Mouse (Mus musculus) CD4-positive helper T cell, adult 2 months (primary cell): ENCODE measurements at regions not wholly inside any gene's neighbourhood (a gene's known extent, or its start where the extent isn't known, plus 50 kb on each side); places are given as distances from the start of the nearest gene placed in this dataset.

Source experiments
- DNase-seq: peaks from one replicate; pipeline ENCODE4 v3.0.0-alpha.2; 2012; ENCODE audit warnings: low read depth, missing footprints, low spot score

DNA sequence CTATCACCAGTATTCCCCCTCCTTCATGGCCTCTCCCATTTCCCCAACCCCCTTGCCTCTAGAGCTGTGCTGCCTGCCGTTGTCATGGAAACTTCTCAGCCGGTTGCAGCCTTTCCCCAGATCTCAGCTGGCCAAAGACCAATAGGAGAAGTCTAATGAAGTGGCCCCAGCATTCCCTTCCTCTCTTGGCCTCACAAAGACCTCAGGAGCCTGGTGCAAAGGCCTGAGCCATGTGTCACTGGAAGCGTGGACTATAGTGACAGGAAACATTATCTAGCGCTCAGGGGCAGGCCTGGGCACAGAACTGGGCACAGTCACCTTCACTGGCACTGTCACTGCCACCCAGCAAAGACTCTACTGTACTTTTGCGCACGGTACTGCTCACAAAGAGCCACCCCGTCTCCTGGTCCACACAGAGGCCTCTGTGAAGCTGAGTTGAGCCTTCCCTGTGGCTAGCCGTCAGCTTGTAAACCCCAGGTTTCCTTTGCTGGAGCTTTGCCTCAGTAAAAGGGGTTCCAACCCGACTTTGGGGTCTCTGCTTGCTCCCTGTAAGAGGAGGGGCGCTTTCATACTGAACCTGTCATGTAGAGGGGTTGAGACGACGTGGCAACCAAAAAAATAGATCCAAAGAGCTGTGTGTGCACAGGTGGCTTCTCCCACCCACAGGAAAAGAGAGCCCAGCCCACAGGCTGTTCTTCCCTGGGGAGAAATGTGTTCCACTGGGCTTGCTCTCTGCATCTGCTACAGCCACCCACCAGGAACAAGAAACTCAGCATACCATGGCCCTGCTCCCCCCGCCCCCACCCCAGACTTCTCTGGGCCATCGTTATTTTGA lies 282.5 kb upstream of the Gjb5 start:
- DNase-seq, result no peak

DNA sequence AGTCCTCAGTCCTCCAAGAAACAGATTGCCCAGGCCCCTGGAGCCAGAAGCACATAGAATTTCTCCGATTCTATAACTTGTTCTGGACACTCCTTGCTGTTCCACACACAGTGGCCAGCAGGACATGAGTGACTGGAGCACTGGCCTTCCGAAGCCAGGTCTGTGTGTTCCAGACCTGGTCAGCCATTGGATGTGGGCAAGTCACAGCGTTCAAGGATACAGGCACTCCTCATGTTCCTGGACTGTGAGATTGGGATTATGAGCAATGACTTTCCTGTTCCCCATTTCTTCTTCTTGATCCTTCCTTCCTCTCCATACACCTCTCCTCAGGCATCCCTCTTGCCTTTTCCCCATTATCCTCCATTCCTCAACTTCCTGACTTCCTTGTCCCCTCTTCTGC lies 281.8 kb upstream of the Gjb5 start:
- DNase-seq, result no peak

DNA sequence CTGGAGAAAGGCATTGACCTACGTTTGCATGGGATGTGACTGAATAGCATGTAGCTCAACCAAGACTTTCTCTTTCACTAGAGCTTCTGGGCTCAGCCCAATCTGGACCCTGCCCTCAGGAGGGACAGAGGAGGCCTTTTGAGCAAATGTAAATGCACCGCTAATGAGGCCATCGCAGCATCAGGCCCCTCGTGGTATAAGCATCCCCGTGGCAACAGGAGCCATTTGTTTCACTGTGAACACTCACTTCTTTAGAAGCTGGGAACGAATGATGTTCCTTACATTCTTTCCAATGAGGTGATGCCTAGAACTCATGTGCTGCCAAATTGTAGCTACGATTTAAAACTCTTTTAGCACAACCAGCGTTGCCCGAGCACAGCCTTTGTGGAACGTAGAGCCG lies 279.0 kb upstream of the Gjb5 start:
- DNase-seq, result no peak

DNA sequence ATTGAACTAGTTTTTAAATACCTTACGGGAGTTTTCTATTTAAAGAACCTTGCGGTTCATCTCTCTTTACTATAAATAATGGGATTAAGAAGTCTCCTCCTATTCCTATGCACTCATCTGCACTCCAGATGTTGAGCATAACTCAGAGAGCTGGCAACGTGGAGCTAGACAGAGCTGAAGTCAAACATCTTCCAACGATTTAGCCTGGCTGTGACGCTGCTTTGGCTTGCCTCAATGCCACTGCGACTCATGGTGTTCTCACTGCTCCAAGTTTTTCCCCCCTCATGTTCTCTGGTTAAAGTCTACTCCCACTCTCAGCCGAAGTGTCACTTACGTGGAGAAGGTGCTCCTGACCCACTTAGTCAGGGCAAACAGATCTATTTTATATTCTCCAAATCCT lies 277.3 kb upstream of the Gjb5 start:
- DNase-seq, result no peak

DNA sequence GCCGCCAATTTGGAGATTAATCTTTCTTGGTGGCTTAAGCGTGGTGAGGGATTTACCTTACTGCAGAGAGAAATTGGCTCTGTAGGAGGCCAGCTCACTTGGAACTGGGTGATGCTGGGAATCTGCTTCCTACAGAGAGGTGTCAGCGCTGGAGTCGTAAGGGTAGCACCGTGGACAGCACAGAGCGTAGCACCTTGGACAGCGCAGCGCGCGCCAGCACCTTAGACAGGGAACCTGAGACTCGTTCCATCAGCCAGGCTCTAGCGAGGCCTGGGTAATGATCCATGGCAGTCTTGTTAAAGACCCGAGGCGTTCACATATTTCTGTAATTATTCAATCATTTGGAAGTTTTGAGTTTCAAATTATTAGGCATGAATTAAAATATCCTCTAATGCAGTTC lies 261.9 kb upstream of the Gjb5 start:
- no peak for DNase-seq

DNA sequence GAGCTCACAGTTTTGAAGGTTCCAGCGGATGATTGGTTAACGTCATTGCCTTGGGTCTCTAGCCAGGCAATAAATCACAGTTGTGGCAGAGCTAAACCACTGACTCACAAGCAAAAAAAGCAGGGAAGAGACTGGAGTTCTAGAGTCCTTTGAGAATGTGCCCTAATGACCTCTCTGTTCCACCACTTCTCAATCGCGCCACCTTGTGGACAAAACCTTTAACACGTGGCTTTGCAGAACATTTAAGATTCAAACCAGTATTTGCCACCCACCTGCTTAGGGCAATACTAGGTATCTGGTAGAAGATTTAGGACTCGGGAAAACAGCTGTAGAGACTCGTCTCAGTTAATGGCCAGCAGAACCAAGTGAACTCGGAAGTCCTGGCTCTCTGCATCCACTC lies 254.8 kb upstream of the Gjb5 start:
- no peak for DNase-seq

DNA sequence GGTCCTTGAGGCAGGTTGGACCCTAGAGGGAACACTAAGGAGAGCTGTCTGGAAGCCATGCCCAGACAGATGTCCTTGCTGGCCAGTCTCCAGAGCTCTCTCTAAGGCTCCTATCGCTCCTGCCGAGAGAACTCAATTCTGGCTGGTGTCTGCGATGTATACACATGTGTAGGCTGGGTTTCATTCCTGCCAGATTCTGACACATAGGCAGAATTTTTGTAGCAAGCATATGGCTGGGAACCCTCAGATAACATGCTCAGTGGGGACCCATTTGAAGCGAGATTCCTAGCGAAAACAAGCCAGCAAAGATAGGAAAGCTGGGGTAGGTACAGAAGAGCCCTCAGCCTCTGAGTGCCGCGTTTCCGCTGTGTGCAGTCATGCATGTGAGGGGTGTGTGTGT lies 242.9 kb upstream of the Gjb5 start:
- no peak for DNase-seq

DNA sequence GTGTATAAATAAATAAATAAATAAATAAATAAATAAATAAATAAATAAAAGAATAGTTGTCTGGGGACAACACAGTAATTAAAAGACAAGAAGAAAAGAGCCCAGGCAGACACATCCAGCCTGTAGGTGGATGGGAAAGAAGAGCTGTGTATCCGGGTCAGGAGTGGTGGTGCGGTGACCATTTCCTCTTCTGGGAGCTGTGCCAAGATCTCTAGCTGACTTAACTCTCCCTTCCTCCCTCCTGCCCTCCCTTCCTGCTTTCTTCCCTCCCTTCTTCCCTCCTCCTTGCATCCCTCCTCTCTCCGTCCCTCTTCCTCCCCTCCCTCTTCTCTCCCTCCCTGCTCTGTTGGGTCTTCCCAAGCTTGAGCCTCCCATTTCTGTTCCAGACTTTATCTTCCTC lies 240.6 kb upstream of the Gjb5 start:
- DNase-seq, result no peak

DNA sequence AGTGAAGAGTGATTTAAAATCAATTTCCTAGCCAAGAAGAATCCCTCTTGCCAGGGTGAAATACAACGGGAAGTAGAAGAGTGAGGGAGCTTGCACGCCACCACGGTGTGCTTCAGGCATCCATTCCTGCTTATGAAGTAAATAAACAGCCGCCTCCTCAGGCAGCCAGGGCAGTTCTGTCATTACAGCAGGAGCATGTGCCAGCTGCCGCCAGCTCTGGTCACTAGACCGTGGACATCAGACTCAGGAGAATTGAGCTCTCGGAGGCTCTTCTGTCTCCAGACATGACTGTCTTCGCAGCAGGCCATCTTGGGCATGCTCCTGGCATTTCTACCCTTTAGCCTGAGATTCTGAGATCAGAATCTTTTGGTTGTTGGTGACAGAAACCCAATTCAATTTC lies 236.1 kb upstream of the Gjb5 start:
- DNase-seq, result no peak

DNA sequence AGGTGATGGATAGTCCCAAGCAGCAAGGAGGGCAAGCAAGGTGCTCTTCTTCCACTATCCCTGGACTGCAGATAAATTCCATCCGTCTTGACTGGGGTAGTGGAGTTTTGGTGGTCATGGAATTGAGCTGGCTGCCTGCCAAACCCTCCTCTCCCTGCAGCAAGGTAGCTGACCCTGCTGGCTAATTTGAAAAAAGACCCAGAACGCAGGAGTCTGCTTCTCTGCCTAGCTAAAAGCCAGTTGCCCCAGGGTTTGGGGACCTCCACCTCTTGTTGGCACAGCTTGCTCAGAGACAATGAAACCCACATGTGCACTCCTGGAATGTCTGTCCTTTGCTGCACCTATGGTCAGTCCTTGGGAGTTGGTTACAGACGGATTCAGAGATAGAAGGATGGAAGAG lies 233.6 kb upstream of the Gjb5 start:
- DNase-seq, result no peak

DNA sequence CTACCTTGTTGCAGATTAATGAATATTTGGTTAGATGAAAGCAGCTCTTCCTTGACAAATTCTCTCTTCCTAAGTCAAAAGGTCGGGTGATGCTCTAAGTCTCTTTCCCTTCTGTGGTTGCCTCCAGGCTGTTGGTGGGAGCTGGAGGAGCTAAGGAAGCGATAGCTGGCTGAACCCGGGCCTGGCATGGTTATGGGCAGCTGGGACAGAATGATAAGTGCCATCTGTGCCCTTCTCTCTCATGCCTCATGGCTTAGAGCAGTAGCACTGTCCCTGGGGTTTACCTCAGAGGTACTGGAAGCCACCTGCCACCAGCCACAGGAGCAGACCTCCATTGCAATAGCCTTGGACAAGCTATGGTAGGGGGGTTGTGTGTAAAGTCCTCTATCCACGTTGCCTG lies 228.8 kb upstream of the Gjb5 start:
- no peak for DNase-seq

DNA sequence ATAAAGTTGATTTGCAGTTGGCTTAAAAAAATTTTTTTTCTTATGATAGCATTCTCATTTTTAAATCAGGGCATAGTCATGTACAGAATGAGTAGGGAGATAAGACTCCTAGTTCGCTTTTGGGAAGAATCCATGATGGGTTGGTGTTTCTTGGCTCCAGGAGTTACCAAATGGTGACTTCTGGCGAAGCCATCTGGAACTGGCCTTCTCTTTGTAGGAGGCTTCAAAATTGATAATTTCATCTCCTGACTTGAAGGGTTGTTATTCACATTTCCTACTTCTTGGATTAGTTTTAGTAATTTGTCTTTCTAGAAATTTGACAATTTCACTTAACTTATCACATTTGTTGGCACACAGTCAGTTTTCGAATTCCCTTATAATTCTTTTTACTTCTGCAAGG lies 218.5 kb upstream of the Gjb5 start:
- DNase-seq, result no peak

DNA sequence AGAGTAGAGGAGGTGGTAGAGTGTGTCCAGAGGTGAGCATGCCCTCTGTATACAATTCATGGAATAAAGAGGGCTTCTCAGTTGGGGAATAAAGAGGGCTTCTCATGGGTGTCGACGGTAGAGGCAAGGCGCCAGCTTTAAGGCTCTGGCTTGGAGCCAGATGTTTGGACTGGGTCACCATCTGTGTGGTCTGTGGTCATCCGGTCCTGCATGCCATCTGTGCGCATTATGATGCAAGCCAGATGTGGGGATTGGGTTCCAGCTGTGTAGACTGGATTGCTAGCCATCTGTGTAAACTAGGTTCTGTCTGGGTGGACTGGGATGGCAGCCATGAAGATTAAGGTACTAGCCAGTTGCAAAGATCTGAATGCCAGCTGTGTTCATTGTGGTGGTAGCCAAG lies 204.6 kb upstream of the Gjb5 start:
- DNase-seq, result no peak

DNA sequence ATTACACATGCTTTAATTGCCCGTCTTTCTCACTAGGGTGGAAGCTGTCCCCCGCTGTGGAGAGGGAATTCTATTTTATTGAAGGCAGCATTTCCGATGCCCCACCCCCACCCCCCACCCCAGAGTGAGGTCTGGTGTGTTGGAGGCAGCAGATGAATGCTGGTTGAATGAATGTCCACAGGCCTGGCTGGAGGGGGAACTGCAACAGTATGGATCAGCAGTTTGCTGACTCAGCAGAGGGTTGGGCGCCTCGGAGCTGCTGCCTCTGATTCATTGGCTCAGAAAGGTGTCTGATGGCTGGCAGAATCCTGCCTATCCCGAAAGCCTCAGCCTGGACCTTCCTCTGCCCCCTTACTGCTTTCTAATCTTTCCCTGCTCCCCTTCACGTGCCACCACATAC lies 200.6 kb upstream of the Gjb5 start:
- DNase-seq, result no peak

DNA sequence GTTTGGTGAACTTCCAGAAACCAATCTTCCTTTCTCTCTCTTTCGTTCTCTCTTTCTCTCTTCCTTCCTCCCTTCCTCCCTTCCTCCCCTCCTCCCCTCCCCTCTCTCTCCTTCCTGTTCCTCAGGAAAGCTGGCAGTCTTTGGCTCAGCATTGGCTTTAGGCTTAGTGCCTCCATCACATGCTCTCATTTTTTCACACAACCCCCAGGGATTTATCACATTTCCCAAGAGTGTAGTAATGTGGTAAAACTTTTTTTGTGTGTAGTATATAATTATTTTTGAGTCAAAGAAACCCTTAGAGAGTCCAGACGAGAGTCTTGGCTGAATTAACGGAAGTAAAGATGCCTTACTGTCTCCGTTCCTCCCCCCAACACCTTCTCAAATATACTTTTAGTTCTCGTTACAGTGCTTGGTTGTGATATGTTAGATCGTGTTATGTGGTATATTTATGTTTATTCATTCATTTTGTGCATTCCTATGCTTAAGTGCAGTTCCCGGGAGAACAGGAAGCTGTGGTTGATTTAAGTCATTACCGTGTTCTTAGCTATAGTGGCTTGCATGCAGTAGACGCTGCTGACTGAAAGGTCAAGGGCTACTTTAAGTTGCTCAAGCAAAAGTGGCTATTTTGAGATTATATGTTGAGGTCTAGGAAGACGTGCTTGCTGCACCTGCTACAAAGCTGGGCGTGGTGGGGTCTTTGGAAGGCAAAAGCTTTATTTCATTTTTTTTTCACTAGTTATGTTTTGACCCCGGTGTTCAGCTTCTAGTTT lies 194.7 kb upstream of the Gjb5 start:
- DNase-seq, result no peak

DNA sequence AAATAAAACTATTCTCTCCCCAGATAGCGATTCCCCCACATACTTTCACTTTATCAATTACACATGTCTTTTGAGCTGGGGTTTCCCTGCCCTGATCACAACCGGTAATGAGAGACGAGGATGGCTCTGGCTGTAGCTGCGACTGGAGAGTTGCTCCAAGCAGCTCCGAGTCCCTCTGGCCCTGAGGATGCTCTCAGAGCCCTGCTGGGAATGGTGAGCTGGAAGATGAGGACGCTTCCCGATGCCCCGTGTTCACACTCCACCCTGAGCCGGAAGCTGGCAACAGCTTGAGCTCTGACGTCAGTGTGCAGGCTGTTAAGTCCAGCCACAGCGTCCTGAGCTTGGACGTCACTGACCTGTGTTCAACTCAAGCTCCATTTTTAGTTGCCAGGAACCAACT lies 191.6 kb upstream of the Gjb5 start:
- no peak for DNase-seq

DNA sequence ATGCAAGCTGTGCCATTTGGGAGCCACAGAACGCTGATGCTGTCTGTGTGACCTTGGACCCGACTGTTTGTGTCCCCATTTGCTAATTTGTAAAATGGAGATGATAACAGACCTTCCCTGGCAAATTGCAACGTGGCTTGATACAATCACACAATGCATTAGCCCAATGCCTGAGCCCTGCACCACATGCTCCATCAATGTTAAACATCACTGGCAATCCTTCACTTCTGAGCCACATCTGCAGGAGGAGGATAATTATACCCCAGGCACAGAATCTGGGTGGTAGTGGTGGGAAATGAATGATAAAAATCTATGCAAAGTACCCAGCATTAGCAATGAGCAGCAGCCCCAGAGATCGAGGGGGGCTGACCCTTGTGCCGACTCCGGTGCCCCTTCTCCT lies 191.0 kb upstream of the Gjb5 start:
- DNase-seq, result no peak

DNA sequence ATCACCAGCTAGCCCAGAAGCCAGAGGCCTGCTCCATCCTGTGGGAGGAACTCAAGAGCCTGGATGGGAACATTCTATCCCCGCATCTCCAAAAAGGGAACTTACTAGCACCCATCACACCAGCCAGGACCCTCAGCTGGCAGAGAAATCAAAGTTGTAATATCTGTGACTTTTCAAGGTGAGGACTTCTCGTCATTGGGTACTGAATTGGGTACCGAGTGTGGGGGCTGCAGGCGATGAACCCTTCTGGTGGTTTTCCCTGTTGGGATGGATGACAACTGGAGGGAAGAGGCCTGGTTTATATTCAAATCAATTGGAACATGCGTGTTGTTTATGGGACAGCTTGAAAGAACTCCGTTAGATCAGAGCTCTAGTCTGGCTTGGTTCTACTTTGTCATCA lies 187.1 kb upstream of the Gjb5 start:
- no peak for DNase-seq

DNA sequence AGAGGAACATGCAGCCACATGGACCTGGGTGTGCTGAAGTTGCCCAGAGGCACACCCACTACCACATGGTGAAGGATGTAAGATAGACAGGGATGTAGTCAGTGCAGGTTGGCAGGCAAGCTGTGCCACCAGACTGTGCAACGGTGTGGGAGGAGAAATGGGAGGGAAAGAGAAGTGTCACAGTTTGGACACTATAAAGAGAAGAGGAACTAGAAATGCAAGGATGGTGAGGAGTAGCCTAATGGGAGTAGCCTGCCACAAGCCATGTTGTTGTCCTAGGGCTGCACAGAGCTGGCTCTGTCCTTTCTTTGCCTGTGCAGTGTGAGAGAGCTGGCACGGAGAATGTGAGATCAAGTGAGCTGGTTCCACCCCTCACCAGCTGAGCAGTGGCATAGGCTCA lies 185.3 kb upstream of the Gjb5 start:
- no peak for DNase-seq

DNA sequence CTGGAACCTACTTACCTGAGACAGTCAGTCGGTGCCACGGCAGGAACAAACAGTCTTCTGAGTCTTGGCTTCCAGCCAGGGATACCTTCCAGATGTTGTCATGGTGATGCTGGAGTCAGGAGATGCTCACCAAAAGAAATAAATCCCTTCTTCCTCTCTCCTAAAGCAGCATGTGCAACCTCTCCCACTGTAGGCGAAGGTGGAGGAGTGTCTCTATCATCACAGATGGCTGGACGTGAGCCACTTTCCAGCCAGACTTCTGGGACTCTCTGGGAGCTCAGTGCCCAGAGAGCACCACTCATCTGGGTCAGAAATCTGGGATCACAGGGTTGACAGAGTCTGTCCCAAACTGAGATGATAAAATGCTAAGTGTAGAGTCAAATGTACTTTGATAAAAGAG lies 184.8 kb upstream of the Gjb5 start:
- DNase-seq, result no peak

DNA sequence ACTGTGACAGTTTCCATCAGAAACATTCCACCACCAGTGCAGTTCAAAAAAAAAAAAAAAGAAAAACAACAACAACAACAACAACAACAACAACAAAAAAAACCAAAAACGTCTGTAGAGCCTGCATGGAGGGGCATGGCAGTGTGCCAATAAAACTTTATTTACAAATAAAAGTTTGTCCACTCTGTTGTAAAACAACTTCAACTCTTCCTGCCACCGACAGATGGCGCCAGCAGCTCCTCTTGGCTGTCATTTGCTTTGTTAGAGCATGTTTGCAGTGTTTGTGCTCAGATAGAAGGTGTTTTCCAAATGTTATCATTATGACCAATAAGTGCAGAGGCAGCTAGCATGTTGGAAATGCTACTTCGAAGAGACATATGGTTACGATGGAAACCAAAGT lies 179.0 kb upstream of the Gjb5 start:
- DNase-seq, result no peak

DNA sequence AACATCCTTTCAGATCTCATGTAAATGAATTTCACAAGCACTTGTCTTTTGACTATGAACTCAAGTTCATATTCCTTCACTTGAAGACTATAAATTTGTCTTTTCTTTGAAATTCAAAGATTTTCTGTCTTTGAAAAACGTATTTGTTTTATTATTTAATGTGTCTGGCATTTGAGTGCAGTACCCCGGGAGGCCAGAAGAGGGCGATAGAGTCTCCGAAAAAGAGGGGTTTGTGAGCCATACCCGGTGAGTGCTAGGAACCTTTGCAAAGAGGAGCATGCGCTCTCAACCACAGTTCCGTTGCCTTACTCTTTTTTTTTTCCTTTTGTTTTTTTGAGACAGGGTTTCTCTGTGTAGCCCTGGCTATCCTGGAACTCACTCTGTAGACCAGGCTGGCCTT lies 177.6 kb upstream of the Gjb5 start:
- DNase-seq, result no peak

DNA sequence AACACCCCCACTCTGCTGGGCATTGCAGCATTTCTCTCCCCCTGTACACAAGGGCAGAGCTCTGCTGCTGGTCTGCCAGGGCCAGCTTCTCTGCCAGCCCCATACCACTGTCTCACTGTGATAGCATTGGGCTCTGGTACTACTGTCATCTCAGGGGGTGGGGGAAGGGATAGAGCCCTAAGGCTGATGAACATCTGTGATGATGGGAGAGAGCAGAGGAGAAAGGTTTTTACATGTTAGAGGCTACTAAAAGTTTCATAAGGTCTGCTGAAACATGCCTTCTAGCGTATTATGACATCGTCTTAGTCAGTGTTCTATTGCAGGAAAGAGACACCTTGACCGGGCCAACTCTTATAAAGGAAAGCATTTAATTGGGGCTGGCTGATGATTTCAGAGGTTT lies 176.4 kb upstream of the Gjb5 start:
- DNase-seq, result no peak
